Mouse (Mus musculus) embryonic facial prominence, embryonic 14.5 days (tissue): ENCODE data around the gene Abcf2. TPM values are rescaled to one million over a fixed set of nuclear protein-coding genes. Genes with fewer than 3 reads are reported as not detected.

Experiments
- ATAC-seq: fragments of 200-750 bp; cut with Nextera tagmentation; 2 replicates; pipeline ENCODE4 v1.8.0; 2017; ENCODE audit warnings: low read depth, moderate number of reproducible peaks, moderate TSS enrichment
- DNase-seq: peaks from one replicate; pipeline ENCODE4 v3.0.0-alpha.2; 2015; ENCODE audit warnings: low spot score
- H3K27ac ChIP-seq: fragments of 300-500 bp; sonication (generic); replicated peaks from 2 replicates; pipeline ENCODE4 v1.5.1; 2014; ENCODE audit warnings: low read depth, mild to moderate bottlenecking, low read length, moderate library complexity
- H3K27me3 ChIP-seq: fragments of 300-500 bp; sonication (generic); replicated peaks from 2 replicates; pipeline ENCODE4 v1.6.1; 2014; ENCODE audit warnings: low read length; ENCODE audit not compliant: control insufficient read depth, insufficient read depth
- H3K36me3 ChIP-seq: fragments of 300-500 bp; sonication (generic); 2 replicates; pipeline ENCODE4 v1.6.1; 2014; ENCODE audit warnings: low read length, mixed read lengths; ENCODE audit not compliant: control insufficient read depth, insufficient read depth
- H3K4me1 ChIP-seq: fragments of 300-500 bp; sonication (generic); 2 replicates; pipeline ENCODE4 v1.6.1; 2014; ENCODE audit warnings: antibody characterized with exemption, low read length; ENCODE audit not compliant: control insufficient read depth, insufficient read depth
- H3K4me2 ChIP-seq: fragments of 300-500 bp; sonication (generic); 2 replicates; pipeline ENCODE4 v1.6.1; 2014; ENCODE audit warnings: low read depth, mild to moderate bottlenecking, low read length, moderate library complexity, mixed read lengths
- H3K4me3 ChIP-seq: fragments of 300-500 bp; sonication (generic); 2 replicates; pipeline ENCODE4 v1.5.1; 2014; ENCODE audit warnings: low read depth, mild to moderate bottlenecking, low read length
- H3K9ac ChIP-seq: fragments of 300-500 bp; sonication (generic); 2 replicates; pipeline ENCODE4 v1.6.1; 2014; ENCODE audit warnings: low read depth, mild to moderate bottlenecking, low read length, moderate library complexity, mixed read lengths
- H3K9me3 ChIP-seq: fragments of 300-500 bp; sonication (generic); 2 replicates; pipeline ENCODE4 v1.6.1; 2016; ENCODE audit warnings: low read length; ENCODE audit not compliant: control insufficient read depth
- WGBS: fragments of 180-500 bp; shearing (Covaris S2); extraction: QIAGEN DNeasy Blood & Tissue Kit; methylation state at CpG from one replicate; pipeline ENCODE4 v1.1.7; 2014; 5-methylcytosine and 5-hydroxymethylcytosine counted together
- polyA plus RNA-seq: library from polyadenylated mRNA; unstranded; fragments of >200 nt; fragmentation: Nextera tagmentation; extraction: Ambion mirVana; gene quantifications from 2 replicates; pipeline ENCODE4 v1.2.1, GENCODE M21; 2014

Abcf2 gene
- polyA plus RNA-seq, 1 experiment from 2014 or later = 83.7 TPM

- WGBS = 18% methylated on average over 11 of the region's 12 CpGs
- no peak for ATAC-seq
- peak overlapping the region; percentile 79 for H3K4me2 ChIP-seq
- peaks cover 43% of the 10 kb centered on the region for H3K4me1 ChIP-seq
- H3K4me3 ChIP-seq = peak overlapping the region; percentile 70
- no peaks in the 10 kb centered on the region for H3K9me3 ChIP-seq
- no peak for DNase-seq
- H3K27me3 ChIP-seq = no peaks in the 10 kb centered on the region
- H3K9ac ChIP-seq = peak overlapping the region; percentile 90
- peak overlapping the region; percentile 100 for H3K27ac ChIP-seq
- H3K36me3 ChIP-seq = no peaks in the 10 kb centered on the region
These were observed 26.9 kb upstream of the Abcf2 start for GRCm38 (mm10) chr5:24604080-24604655.

DNA sequence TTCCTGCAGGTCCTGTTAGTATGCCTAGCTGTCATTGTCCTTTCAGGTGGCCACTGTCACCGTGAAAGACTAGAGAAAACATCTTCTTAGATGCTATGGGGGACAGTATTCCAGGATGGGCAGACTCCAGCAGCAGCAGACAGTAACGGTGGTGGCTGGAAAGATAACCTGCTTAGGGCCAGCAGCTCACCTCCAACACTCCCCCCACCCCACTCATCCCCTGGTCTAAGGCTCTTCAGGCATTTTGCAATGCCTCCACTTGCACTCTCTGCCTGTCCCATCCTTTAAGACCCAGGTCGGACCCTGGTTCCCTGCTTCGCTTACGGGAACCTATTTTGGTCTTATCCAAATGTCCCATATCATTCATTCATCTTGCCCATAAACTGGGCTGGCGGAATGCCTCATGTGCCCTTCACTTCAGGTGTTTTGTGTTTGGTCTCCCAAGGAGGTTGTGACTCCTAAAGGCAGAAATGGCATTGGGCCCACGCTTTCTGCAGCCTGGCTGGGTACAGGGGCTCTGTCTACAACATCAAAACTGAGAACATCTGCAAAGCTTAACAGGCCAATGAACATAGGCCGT is 26.3 kb upstream of the Abcf2 start:
- Histone ChIP-seq H3K4me3 (peak overlapping the region; percentile 57), H3K9me3 (no peaks in the 10 kb centered on the region), H3K36me3 (no peaks in the 10 kb centered on the region), H3K4me1 (peaks cover 48% of the 10 kb centered on the region), H3K4me2 (peak overlapping the region; percentile 94), H3K9ac (no peak overlapping the region; the same call in 1 of the 2 replicates), H3K27me3 (no peaks in the 10 kb centered on the region), H3K27ac (peak overlapping the region; percentile 100)
- DNase-seq = no peak
- 59% methylated on average over 8 of the region's 8 CpGs for WGBS
- ATAC-seq = no peak

DNA sequence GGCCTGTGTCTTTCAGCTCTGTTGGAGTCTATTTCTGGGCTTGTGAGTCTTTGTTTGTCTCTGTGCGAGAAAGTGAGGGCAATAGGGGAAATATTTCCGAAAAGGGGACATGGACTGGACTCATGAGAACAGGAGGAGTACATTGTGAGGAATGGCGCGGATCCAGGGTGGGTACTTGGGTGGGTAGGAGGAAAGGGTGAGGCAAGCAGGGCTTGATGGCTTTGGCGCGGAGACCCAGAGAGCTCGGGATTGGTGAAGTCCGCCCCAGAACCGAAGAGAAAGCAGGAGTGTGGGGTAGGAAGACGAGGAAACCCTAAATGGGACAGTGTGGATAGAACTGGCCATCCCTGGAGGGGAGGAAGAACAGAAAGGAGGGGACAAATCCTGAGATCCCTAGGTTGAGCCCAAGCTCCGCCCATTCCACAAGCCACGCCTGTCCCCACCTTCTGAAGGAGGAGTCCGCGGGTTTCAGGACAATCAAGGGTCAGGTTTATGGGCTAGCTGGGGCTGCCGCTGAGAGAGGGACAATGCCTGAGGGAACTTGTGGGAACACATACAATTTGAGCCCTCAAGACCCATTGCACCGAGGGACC is 25.6 kb upstream of the Abcf2 start:
- Histone ChIP-seq H3K4me3 (peak overlapping the region; percentile 57), H3K4me1 (peaks cover 55% of the 10 kb centered on the region), H3K36me3 (no peaks in the 10 kb centered on the region), H3K4me2 (peak overlapping the region; percentile 94), H3K27ac (peak overlapping the region; percentile 100), H3K9ac (peak overlapping the region; percentile 89), H3K27me3 (no peaks in the 10 kb centered on the region), H3K9me3 (no peaks in the 10 kb centered on the region)
- WGBS = 2% methylated on average over 16 of the region's 16 CpGs
- DNase-seq (peak; percentile 95), ATAC-seq (peak; percentile 45)

DNA sequence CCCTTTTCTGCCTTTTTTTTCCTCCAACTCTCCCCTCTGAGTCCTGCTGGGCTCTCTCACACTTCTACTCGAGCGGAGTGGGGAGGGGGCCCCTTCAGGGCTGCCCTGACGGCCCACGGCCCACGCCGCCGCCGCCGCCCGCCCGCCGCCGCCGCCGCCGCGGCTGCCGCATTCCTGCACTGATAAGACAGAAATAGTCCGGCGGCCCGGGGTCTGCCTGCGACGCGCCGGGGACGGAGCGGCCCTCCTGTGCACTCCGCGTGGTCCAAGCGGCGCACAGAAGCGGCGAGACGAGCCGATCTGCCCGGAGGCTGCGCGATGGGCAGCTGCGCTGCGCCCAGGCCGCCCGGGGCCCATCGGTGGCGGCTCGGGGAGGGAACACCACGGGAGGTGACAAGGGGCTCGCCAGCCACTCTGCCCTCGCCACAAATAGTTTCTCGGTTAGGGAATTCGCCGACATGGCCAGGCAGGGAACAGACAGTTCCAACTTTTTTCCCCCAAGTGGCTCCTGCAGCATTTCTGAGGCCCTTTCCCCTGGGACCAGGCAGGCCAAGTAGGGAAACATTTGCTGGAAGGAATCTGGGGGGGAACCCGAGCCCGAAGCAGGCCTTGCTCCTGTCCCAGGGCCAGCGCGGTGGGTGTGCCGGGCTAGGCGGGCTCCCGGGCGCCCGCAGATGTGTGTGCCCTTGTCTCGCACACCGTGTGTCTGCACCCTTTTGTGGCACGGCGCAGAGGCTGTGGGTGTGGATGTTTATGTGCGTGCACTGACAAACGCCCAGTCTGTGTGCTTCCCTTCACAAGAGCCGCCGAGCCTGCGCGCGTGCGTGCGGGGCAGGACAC is 24.9 kb upstream of the Abcf2 start:
- under 1% methylated on average over 68 of the region's 73 CpGs for WGBS
- H3K9me3 ChIP-seq = no peaks in the 10 kb centered on the region
- peak overlapping the region; percentile 100 for H3K27ac ChIP-seq
- peak overlapping the region; percentile 57 for H3K4me3 ChIP-seq
- ATAC-seq = peak; percentile 57
- DNase-seq = peak; percentile 89
- H3K36me3 ChIP-seq = no peaks in the 10 kb centered on the region
- peak overlapping the region; percentile 89 for H3K9ac ChIP-seq
- no peaks in the 10 kb centered on the region for H3K27me3 ChIP-seq
- H3K4me1 ChIP-seq = peaks cover 57% of the 10 kb centered on the region
- H3K4me2 ChIP-seq = peak overlapping the region; percentile 94

GRCm38 (mm10) chr5:24601071-24601835 is 24.0 kb upstream of the Abcf2 start:
- H3K9me3 ChIP-seq = no peaks in the 10 kb centered on the region
- ATAC-seq = peak; percentile 16; the same call in 1 of the 2 replicates
- H3K4me1 ChIP-seq = peaks cover 54% of the 10 kb centered on the region
- peak; percentile 54 for DNase-seq
- H3K27ac ChIP-seq = peak overlapping the region; percentile 100
- peak overlapping the region; percentile 89 for H3K9ac ChIP-seq
- no peaks in the 10 kb centered on the region for H3K27me3 ChIP-seq
- 2% methylated on average over 9 of the region's 33 CpGs for WGBS
- peak overlapping the region; percentile 94 for H3K4me2 ChIP-seq
- H3K36me3 ChIP-seq = 0 out of 2 replicates have a peak, but pooled peaks cover under 1% of the 10 kb centered on the region
- H3K4me3 ChIP-seq = peak overlapping the region; percentile 57

DNA sequence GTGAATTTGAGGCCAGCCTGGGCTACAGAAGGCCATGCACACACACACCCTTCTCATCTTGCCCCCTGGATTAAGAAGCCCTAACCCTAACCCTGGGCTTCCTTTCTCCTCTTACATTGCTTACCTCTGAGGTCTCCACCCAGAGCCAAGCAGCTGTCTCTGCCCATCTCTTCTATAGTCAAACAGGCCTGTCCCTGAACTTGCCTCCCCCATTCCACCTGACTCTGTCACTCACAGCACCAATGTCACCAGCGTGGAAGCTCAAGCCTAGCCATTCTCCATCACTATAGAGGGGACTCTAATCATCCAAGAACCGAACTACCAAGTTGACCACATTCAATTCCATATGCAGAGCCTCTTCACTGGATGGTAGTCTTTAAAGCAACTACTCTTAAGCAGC is 23.0 kb upstream of the Abcf2 start:
- DNase-seq (peak; percentile 84), ATAC-seq (no peak)
- Histone ChIP-seq H3K27ac (no peak overlapping the region; the same call in 1 of the 2 replicates), H3K9ac (no peak overlapping the region), H3K9me3 (no peaks in the 10 kb centered on the region), H3K4me2 (peak overlapping the region; percentile 94), H3K4me1 (peaks cover 43% of the 10 kb centered on the region), H3K27me3 (no peaks in the 10 kb centered on the region), H3K36me3 (peaks cover 10% of the 10 kb centered on the region), H3K4me3 (peak overlapping the region; percentile 57; the same call in 1 of the 2 replicates)
- WGBS = 80% methylated on average over 2 of the region's 2 CpGs

DNA sequence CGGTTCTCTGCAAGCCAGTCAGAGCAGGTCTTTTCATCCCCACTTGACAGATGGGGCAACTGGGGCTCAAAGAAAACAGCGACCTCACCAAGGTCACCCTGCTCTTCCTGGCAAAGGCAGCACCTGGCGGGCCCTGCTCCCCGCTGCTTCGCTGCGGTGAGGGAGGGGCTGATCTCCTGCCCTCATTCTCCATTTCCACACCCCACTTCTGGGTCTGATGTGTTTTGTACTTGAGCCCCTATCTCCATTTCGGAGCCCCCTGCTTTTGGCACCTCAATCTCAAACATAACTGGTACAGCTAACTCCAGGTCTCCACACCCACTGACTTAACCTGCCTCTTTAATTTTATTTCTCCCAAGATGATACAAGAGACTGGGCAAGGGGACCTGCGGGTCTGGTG is 21.9 kb upstream of the Abcf2 start:
- ATAC-seq (no peak), DNase-seq (no peak)
- H3K27ac ChIP-seq = no peak overlapping the region
- WGBS = 14% methylated on average over 8 of the region's 8 CpGs
- H3K27me3 ChIP-seq = no peaks in the 10 kb centered on the region
- H3K36me3 ChIP-seq = peaks cover 21% of the 10 kb centered on the region
- peak overlapping the region; percentile 97 for H3K4me2 ChIP-seq
- H3K9ac ChIP-seq = peak overlapping the region; percentile 72
- H3K4me1 ChIP-seq = peaks cover 40% of the 10 kb centered on the region
- peak overlapping the region; percentile 53 for H3K4me3 ChIP-seq
- H3K9me3 ChIP-seq = no peaks in the 10 kb centered on the region

DNA sequence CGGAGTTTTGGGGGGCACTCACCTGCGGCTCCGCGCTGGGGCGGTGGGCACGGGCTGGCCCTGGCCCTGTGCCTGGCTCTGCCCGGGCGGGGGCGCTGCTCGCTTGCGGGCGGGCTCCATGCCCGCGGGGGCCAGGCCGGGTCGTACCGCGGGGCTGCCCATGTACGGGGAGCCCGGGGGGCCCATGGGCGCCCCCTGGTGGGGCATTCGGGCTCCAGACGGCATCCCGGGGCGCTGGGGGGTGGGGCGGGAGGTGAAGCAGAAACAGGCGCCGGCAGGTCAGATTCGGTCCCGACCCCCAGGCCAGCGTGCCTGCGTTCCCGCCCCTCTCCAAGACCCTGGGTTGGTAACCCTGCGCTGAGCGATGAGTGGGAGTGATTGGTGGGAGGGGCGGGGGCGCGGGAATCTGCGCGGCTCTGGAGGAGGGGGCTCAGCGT is 21.3 kb upstream of the Abcf2 start:
- Histone ChIP-seq H3K4me1 (peaks cover 34% of the 10 kb centered on the region), H3K27ac (no peak overlapping the region), H3K36me3 (peaks cover 27% of the 10 kb centered on the region), H3K4me3 (peak overlapping the region; percentile 53), H3K9ac (peak overlapping the region; percentile 72), H3K27me3 (no peaks in the 10 kb centered on the region), H3K4me2 (peak overlapping the region; percentile 97), H3K9me3 (no peaks in the 10 kb centered on the region)
- 1% methylated on average over 21 of the region's 41 CpGs for WGBS
- 0 out of 2 replicates have a peak, but pooled peaks have one; percentile 5 for ATAC-seq
- peak; percentile 57 for DNase-seq
